Mouse (Mus musculus): ENCODE measurements around the gene Cdrt4.

Cdrt4 gene

GRCm38 (mm10) chr11:62995755-62996521 lies 44.9 kb downstream of the Cdrt4 start:
- no peak for DNase-seq (ENCODE audit: low read depth)

DNA sequence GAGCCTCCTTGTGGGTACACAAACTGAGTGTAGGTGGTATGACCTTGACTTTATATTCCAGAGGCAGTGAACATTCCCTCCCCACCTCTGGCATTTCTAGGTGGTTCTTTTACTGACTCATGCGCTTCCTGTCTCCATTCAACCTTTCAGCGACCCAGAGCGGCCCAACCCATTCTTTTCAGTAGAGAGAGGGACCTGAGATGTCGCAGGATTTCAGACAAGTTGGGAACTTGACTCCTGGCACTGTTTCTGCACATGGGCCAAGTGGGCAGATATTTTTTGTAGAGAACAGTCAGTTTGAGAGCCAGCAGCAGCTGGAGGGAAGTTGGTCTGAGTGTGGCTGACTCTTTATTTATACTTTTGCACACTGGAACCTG lies 45.5 kb downstream of the Cdrt4 start:
- no peak for DNase-seq (ENCODE audit: low read depth)

GRCm38 (mm10) chr11:62997039-62997717 lies 46.2 kb downstream of the Cdrt4 start:
- peak; percentile 54 for DNase-seq (ENCODE audit: low read depth)

GRCm38 (mm10) chr11:62997718-62998281 lies 46.8 kb downstream of the Cdrt4 start:
- DNase-seq (ENCODE audit: low read depth), result peak; percentile 54

DNA sequence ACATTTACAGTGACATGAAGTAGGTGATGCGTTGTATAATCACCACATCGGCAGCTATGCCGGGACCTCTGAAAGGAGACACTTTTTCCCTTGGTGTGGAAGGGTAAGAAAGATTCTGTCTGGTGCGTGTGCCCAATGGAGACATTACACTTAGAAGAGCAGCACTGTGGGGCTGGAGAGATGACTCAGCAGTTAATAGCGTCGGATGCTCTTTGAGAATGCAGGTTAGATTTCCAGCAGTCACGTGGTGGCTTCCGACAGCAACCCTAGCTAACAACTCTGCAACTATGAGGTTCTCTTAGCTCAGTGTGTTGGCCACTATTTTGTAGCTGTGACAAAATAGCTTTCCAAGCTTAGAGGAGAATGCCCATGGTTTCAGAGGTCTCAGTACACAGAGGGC lies 49.1 kb downstream of the Cdrt4 start:
- no peak for DNase-seq (ENCODE audit: low read depth)

- no peak for DNase-seq (ENCODE audit: low read depth)
Measured at GRCm38 (mm10) chr11:63004617-63005016, 53.6 kb downstream of the Cdrt4 start.

DNA sequence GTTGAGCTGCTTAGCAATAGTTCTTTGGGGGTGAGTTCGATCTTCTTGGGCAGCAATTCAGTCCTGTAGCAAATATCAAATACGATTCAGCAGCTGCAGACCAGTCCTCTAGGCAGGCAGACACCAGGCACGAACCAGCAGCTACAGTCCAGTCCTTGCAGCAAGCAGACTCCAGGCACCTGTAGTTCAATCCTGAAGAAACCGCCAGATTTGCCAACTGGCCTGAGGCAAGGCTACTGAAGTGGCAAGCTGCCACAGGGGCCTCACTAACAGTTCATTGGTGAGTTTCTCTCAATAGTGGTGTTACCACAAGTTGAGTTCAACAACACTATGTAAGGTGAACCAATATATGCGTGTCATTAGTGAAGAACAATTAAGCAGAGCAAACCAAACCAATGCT lies 56.4 kb downstream of the Cdrt4 start:
- no peak for DNase-seq (ENCODE audit: low read depth)

- no peak for DNase-seq (ENCODE audit: low read depth)
Measured at GRCm38 (mm10) chr11:63008004-63008403, 57.0 kb downstream of the Cdrt4 start.

DNA sequence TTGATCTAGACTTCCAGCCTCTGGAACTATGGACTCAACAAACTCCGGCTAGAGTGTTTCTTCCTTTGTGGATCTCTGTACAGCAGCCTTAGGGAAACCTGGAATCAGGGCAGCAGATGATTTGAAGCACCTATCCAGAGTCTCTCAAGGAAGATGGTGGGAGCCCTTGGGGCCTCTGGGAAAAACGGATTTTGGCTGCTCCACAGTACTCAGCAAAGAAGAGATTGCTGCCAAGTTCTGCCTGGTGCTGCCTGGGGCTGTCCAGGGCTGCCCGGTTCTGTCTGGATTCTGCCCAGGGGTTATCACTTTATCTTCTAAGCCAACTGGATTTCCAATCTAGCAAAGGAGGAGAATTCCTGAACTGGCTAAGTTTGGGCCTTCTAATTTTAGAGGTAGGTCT lies 58.8 kb downstream of the Cdrt4 start:
- DNase-seq (ENCODE audit: low read depth), result no peak

GRCm38 (mm10) chr11:63017327-63018082 lies 66.5 kb downstream of the Cdrt4 start:
- no peak for DNase-seq (ENCODE audit: low read depth)

DNA sequence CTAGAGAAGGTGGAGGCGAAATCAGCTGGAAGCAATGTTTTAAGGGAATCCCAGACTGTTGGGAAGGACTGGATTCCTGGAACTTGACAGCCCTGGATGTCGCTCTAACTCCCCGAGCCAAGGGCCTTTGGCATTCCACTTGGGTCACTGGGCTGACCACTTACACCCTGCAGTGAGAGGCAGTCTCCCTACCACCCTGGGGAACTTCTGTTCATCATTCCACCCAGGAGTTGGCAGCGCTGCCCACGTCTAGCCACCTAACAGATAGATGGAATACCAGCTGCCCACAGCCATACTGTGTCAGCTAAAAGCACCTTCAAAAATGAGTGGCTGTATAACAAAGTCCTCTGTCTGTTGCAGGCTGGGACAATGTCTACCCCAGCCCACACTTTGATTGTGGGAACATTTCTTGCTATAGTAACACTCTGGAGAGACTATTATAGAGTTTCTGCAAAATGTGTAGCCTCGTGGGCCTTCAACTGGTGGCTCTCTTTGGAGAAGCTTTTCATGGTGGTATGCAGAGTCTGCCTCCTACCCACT lies 67.2 kb downstream of the Cdrt4 start:
- no peak for DNase-seq (ENCODE audit: low read depth)

DNA sequence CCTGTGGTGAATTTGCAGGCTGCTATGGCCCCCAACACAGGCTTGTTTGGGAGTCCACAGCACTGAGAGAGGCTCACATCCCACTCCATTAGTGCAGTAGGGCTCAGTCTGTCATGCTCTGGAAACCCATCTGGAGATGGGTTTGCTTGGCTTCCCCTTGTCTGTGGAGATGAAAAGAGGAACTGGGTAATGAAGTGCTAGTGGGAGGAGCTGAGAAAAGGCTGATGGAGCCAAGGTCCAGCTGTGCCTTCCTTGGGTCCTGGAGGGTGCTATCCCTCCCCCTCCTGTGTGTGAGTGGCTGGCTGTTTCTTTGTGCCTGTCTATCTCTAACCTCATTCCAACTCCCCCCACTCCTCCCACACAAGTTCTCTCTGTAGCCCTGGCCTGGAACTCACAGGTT lies 69.6 kb downstream of the Cdrt4 start:
- DNase-seq (ENCODE audit: low read depth), result no peak

- DNase-seq (ENCODE audit: low read depth), result no peak
Measured at GRCm38 (mm10) chr11:63021141-63021806, 70.3 kb downstream of the Cdrt4 start.

DNA sequence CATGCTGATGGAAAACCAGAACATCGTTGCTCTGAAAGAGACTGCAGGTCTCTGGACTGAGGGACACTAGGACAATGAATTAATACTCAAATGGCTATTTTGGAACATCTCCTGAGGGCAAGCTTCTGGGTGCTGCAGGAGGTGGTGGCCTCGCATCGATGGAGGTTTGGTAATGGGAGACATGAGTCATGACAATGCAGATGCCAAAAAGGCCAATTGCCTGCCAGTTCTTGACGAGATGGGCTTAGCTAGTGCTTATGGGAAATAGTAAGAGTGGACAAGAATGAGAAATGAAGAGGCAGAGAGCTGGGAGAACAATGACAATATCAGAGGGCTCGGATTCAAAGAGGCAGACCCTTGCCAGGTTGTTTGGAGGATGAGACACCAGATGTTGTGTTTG lies 72.5 kb downstream of the Cdrt4 start:
- DNase-seq (ENCODE audit: low read depth), result peak; percentile 56

DNA sequence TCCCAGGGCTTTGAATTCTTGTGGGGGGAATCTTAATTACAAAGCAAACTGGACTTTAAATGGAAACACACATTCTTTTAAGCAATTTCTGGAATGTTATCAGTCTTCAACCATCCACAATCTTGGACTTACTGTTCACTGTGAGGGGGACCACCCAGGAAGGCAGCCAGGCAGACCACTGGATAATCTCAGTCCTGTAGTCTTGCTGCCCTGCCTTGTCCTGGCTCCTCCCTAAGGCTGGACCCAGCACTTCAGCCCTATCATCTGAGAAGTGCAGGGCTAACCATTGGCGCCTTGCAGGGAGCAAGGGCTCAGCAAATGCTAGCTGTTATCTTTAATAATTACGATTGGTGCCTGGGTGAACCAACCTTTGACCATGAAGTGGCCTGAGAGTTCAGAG lies 73.1 kb downstream of the Cdrt4 start:
- DNase-seq (ENCODE audit: low read depth), result no peak

GRCm38 (mm10) chr11:63025476-63025875 lies 74.5 kb downstream of the Cdrt4 start:
- DNase-seq (ENCODE audit: low read depth), result no peak

- no peak for DNase-seq (ENCODE audit: low read depth)
Measured at GRCm38 (mm10) chr11:63026651-63027141, 75.7 kb downstream of the Cdrt4 start.

DNA sequence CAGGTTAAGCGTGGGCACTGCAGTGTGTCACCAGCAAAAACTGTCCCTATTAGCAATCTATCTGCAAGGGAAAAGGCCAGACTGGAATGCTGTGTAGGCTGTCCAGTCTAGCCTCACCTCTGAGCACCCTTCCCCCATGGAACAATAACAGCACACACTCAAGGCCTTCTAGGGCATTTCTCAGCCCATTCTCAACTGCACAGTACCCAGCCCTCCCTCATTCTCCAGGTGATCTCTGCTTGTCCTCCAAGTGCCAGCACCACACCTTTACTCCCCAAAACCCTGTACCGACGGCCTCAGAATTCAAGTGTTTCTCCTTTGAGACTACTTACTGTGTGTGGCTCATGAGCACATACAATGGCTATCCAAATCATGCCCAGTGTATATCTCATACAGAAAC lies 77.1 kb downstream of the Cdrt4 start:
- DNase-seq (ENCODE audit: low read depth), result no peak

- peak; percentile 73 for DNase-seq (ENCODE audit: low read depth)
Measured at GRCm38 (mm10) chr11:63029148-63029714, 78.2 kb downstream of the Cdrt4 start.

DNA sequence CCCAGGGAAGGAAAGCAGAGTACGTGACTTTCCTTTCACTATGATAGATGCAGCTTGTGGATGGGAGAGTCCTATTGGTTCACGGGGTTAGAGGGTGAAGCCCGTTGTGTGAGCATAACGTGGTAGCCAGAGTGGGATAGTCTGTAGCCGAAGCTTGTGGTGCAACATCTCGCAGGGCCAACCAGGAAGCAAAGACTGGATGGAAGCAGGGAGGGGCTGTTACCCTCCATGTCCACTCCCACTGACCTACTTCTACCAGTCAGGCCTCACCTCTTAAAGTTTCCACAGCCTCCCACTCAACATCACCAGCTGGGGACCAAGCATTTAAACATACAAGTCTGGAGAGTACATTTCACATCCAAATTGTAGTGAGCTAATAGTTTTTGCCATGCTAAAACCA lies 78.7 kb downstream of the Cdrt4 start:
- DNase-seq (ENCODE audit: low read depth), result peak; percentile 28
